ENCODE assay signal across 16 mouse cellular contexts in the genomic region with DNA sequence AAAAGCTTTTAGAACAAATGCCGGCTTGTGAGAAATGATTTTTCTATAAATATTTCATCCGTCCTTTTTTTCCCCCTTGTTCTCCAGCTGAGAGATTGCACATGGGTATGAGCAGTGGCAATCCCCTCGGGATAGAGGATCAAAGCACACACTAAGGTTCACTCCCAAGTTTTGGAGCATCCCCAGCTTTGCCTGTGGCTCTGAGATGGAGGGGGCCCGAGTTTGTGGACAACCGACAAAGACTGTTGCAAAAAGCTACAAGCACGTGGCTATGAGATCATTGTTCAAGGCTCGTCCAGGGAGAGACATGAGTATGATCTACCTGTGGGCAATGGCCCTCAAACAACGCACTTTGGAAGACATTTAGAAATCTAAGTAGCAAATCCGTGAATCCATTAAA.
"Had no signal": no experiment of that assay in that cellular context is flagged by ENCODE, and none has a peak within 500 bp of the region (broad histone marks: within the 10 kb centered on the region; RNA-seq: fewer than 3 reads in every experiment).

No protein-coding gene starts in this region.

- H3K9me3 ChIP-seq: neural tube, embryonic 13.5 days; neural tube, embryonic 15.5 days; stomach, embryonic 15.5 days had no signal

- H3K27ac ChIP-seq: neural tube, embryonic 13.5 days; neural tube, embryonic 15.5 days; stomach, embryonic 15.5 days; stomach, postnatal 0 days had no signal

- H3K27me3 ChIP-seq: neural tube, embryonic 13.5 days; neural tube, embryonic 15.5 days; stomach, embryonic 15.5 days had no signal

- H3K9ac ChIP-seq: neural tube, embryonic 13.5 days; neural tube, embryonic 15.5 days; stomach, embryonic 15.5 days had no signal

- H3K4me3 ChIP-seq: neural tube, embryonic 13.5 days; neural tube, embryonic 15.5 days; stomach, embryonic 15.5 days had no signal

- H3K36me3 ChIP-seq: neural tube, embryonic 13.5 days; neural tube, embryonic 15.5 days; stomach, embryonic 15.5 days had no signal

- DNase-seq: retina, postnatal 1 day; right cerebral cortex, adult 18-20 months; right cerebral cortex, postnatal 14 days; right cerebral cortex, postnatal 25 days; right cerebral cortex, postnatal 4 days; spleen, adult 18-20 months; thymus, adult 18-20 months; thymus, adult 2 months; thymus, postnatal 14 days; thymus, postnatal 25 days; thymus, postnatal 36 days; thymus, postnatal 4 days had no signal

- H3K4me2 ChIP-seq: neural tube, embryonic 13.5 days; neural tube, embryonic 15.5 days; stomach, embryonic 15.5 days had no signal
